Mouse (Mus musculus) ovary, adult 18-20 months (tissue): ENCODE data around the gene Zfp207.
A peak's percentile ranks its signal among the peaks of the same experiment; 100 is the strongest.
"Not testable (repeated sequence)": the region's sequence is repeated elsewhere in the genome, so short reads cannot be mapped to it uniquely, and the experiment has no call there.

Experiments
- DNase-seq: peaks from one replicate; pipeline ENCODE4 v3.0.0; 2022; ENCODE audit warnings: low spot score, mixed read lengths

Gene Zfp207

DNA sequence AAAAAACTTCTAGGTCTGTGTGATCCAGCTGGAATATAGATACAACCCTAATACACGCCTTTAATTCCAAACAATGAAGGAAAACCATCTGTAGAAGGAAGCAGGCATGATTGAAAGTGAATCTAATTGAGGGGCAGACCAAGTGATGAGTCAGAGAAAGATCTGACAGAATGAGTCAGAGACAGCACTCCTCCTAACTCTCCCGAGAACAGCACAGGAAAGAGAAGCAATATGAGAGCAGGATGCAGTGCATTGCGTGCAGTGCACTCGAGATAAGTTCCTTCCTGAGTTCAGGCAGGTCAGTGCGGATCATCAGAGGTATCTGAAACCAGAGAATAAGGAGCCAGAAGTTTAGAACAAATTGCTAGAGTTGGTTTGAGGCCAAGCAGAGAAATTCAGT is 34.0 kb downstream of the Zfp207 start:
- DNase-seq, result no peak

DNA sequence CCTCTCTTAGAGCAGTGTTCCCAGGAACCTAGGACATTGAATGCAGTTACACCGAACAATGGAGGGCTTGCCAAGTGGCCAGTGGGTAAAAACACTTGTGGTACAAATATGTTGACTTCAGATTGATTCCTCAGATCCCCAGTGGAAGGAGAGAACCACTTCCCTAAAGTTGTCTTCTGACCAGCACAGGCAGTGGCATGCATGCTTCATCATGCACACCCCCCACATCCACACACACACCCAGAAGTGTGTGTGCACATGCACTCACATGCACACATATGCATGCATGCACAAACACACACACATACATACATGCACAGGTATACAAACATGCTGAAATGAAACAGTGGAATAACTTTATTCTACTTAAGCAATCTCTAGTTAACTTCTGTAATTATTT is 36.7 kb downstream of the Zfp207 start:
- no peak for DNase-seq

DNA sequence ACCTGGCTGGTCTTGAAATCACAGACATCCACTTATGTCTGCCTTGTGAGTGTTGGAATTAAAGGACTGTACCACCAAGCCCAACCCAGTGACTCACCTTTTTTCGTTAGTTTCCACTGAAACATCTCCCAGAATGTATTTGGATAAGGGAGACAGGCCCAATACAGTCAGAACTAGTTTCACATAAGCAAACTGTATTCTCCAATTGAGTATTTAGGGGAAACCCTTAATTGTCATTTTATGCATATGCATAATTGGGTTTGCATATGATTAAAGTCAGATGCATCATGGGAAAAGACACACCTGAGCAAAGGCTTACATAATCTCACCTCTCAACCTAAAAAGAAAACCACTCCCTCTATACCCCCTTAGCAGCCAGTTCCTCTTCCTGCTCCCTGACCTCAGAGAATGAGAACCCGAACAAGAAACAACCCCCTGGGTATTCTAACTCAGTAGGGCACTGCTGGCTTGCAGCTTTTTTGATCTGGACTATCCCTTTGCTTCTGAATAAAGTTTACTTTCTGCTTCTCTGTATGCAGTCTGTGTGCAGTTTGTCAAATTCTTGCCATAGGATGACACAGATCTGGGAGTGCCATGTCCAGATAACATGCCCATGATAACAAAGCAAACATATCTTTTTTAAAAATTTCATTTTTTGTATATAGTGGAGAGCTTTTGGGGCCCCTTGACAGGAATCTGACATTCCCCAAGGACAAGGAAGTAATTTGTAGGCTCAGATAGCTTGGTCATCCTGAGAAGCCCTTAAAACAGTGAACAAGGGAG is 37.3 kb downstream of the Zfp207 start:
- no peak for DNase-seq

DNA sequence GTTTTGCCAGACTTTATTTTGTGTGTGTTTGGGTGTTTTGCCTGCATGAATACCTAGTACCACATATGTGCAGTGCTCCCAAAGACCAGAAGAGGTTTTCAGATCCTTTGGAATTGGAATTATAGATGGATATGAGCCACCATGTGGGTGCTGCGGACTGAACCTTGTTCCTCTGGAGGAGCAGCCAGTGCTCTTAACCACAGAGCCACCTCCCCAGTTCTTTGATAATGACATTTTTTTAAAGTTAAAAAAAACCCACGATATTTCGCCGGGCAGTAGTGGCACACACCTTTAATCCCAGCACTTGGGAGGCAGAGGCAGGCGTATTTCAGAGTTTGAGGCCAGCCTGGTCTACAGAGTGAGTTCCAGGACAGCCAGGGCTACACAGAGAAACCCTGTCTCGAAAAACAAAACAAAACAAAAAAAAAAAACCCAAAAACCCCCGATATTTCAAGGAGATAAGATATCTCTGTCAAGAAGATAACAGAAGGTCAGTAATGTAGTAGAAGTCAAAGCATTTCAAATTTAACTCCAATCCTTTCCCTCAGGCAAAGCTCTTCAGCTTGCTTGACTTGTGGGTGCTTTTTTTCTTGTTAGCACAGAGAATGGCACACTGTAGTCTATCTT is 38.5 kb downstream of the Zfp207 start:
- no peak for DNase-seq

DNA sequence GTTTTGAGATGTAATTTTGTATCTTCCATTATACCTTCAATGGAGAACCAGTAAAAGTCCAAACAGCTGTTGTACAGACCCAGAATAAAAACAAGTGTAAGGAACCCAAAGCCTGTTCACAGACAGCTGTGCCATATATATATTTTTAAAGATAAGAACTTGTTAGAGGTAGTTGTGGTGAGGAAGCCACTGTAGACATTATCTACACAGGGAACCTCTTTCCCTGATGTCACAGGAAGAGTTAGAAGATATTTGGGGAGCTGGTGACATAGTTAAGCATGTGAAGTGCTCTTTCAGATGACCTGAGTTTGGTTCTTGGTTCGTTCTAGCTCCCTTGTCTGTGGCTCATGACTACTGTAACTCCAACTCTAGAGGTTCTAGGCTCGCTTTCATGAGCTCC is 41.6 kb downstream of the Zfp207 start:
- DNase-seq, result no peak

DNA sequence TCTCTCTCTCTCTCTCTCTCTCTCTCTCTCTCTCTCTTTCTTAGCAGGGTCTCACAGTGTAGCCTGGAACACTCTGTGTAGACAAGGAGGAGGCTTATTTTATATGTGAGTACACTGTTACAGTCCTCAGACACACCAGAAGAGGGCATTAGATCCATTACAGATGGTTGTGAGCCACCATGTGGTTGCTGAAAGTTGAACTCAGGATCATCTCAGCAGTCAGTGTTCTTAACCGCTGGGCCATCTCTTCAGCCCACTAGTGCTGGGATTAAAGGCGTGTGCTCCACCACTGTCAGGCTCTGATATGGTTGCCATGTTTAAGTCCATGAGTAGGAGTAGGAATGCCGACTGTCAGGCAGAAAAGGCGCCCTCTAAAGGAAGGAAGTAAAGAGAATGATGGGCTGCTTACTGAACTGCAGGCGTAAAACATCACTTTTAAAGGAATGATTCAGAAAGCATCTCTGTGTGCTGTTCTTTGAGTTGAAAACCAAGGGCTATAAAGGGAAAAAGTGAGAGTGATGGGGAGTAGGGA is 42.2 kb downstream of the Zfp207 start:
- DNase-seq, result no peak

DNA sequence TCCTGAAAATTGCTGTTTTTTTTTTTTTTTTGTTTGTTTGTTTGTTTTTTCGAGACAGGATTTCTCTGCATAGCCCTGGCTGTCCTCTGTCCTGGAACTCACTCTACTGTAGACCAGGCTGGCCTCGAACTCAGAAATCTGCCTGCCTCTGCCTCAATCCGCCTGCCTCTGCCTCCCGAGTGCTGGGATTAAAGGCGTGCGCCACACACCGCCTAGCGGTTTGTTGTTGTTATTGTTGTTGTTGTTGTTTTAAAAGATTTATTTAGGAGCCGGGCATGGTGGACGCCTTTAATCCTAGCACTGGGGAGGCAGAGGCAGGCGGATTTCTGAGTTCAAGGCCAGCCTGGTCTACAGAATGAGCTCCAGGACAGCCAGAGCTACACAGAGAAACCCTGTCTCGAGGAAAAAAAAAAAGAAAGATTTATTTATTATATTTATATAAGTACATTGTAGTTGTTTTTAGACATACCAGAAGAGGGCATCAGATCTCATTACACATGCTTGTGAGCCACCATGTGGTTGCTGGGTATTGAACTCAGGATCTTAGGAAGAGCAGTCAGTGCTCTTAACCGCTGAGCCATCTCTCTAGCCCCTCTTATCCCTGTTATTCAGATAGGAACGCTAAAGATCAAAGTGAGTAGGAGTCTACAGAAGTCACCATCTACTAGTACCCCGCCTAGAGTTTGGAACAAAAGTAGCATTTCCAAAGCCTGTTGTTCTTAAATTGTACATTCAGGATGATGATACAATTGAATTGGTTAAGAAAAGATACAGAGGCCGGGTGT is 43.1 kb downstream of the Zfp207 start:
- not testable (repeated sequence) for DNase-seq

DNA sequence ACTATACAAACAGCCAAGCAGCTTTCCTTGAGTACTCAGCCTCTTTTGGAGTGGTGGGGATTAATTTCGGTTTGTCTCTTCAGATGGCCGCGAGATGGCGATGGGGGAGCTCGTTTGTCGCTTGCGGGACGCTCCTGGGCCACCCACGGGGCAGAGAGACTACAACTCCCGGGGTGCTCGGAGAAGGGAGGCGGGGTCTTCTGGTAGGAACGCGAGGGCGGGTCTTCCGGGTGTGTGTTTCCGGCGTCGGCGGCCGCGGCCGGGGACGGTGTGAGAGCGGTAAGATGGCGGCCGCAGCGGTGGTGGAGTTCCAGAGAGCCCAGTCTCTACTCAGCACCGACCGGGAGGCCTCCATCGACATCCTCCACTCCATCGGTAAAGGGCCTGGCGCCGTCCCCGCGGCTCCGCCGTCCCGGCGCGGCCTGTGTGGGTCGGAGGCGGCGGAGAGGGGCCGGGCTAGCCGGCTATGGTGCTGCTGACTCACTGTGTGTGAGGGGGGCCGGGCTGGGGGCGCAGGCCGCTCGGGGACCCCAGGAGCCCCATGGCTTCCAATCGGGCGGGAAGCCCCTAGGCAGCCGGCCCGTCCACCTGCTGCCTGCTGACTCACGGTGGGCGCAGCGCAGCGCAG is 45.4 kb downstream of the Zfp207 start, which contains the start of gene Psmd11:
Psmd11 (plus strand) TSS at position 235 of the 628 bp plus-strand sequence.
- DNase-seq, result peak; percentile 93

DNA sequence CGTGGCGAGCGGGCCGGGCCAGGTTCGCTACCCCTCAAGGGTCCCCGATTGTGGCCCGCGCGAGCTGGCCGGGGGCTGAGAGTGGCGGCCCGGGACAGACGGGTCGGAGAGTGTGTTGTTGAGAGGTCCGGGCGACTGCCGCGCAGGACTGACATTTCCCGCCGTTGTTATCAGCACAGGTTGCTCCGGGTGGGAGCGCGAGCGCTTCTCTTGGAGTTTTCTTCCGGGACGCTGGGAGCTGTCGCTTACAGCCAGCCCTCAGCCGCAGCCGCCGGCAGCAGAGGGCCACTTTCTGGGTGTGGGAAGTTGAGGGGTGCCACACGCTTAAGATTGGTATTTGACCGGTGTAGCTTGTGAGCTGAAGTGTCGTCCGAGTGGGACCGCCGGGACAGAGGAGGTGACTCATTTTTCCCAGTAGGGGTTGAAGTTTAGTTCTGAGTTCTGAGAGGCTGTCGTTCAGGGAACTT is 46.0 kb downstream of the Zfp207 start:
- DNase-seq, result peak; percentile 9

DNA sequence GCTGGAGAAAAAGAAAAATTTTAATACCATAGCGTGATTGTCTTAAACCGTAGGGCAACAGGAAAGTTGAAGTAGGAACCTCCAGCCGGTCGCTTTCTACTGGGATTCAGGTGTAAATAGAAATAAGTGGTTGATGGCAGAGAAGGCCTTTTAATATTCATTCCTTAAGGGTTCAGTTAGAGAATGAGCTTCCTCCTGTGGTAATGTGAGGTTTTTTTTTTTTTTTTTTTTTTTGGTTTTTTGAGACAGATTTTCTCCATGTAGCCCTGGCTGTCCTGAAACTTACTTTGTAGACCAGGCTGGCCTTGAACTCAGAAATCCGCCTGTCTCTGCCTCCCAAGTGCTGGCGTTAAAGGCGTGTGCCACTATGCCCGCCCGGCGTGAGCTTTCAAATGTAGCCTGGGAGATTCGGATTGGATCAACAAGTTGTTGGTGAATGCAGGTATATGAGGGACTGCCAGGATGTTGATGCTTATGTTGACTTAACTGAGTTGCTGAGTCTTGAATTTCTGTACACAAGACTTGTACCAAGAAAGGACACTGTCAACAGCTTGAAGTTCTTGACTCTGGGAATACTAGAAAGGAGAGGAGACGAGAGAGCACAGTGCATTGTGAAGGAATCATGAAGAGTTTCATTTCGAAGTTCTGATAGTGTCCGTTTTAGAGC is 46.6 kb downstream of the Zfp207 start:
- no peak for DNase-seq

DNA sequence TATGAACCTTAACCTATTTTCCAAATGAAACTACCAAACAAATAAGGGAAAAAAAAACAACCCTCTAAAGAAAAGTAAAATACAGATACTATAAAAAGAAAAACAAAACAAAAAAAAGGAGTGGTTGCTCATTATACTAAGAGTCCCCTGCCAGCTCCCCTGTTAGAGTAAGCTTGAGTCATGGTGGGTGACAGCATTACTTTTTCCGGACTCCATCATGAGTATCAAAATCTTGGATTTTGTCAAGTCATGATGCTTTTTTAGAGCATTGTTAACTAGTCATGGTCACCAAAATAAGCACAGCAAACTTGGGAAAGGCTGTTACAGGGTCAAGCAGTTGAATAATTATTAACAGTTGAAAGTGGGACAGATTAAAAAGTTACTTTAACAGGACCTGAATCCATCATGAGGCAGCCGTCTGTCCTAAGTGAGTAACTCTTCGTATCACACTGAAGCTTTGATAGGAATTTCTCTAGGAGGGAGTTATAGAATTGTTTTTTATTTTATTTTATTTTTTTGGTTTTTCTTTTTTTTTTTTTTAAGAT is 47.4 kb downstream of the Zfp207 start:
- no peak for DNase-seq

DNA sequence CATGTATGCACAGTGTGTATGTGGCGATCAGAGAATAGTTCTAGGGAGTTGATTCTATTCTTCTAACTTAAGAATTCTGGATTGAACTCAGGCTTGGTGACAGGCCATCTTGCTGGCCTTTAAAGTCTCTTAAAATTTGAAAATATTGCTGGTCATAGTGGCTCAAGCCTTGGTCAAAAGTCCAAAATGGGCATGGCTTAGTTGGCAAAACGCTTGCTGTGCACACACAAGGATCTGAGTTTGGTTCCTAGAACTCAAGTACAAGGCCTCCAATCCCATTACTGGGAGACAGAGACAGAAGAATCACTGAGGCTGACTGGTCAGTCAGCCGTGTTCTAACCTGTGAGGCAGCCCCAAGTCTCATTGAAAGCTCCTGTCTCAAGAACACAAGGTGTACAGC is 63.8 kb downstream of the Zfp207 start:
- DNase-seq, result no peak

DNA sequence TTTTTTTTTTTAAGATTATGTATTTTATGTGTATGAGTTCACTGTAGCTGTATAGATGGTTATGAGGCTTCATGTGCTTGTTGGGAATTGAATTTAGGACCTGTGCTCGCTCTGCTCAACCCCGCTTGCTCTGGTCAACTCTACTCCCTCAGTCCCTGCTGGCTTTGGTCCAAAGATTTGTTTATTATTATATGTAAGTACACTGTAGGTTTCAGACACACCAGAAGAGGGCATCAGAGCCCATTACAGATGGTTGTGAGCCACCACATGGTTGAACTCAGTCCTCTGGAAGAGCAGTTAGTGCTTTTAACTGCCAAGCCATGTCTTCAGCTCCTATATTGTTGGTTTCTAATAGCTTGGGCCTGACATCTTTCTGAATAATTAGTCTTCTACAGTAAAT is 66.8 kb downstream of the Zfp207 start:
- DNase-seq, result no peak

DNA sequence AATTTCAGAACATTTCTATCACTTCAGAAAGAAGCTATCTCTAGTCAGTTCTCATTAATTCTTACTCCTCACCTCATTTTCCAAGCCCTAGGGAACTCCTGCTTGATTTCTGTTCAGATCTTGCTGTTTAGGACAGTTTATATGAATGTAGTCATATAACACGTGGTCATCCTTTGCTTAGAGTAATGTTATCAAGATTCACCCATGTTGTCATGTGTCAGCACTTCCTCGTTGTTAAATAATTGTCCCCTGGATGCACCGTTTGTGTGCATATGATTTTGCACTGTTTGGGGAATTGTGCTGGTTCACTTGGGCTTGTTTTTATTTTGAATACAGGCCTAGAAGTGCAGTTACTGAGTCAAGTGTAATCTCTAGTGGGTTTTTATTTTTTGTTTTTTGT is 69.2 kb downstream of the Zfp207 start:
- no peak for DNase-seq

DNA sequence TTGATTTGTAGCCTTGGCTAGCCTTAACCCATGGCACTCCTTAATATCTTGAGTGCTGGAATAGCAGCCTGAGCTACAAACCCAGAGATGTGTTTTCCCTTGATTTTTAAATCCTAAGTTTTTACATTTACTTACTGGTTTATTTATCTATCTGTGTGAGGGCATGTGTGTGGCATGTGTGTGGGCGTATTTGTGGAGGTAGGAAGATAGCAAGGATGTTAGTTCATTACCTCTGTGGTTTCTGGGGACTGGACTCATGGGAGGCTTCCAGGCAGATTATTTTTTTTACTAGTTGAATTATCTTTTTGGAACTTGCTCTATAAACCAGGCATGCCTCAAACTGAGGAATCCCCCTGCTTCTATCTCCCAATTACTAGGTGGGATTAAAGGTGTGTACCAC is 70.1 kb downstream of the Zfp207 start:
- DNase-seq, result no peak
